Mouse (Mus musculus) midbrain, embryonic 15.5 days (tissue): Measurements from ENCODE around the gene Ube4a. TPM values are rescaled to one million over a fixed set of nuclear protein-coding genes. Genes with fewer than 3 reads are reported as not detected.
A peak's percentile ranks its signal among the peaks of the same experiment; 100 is the strongest.

Experiments used
- ATAC-seq: fragments of 200-750 bp; cut with Nextera tagmentation; replicated peaks from 2 replicates; pipeline ENCODE4 v1.8.0; 2017; ENCODE audit warnings: moderate TSS enrichment
- H3K27ac ChIP-seq: fragments of 300-500 bp; sonication (generic); 2 replicates; pipeline ENCODE4 v1.5.1; 2015; ENCODE audit warnings: mild to moderate bottlenecking, inconsistent platforms
- H3K27me3 ChIP-seq: fragments of 300-500 bp; sonication (generic); replicated peaks from 2 replicates; pipeline ENCODE4 v1.6.1; 2015; ENCODE audit warnings: inconsistent platforms
- H3K36me3 ChIP-seq: fragments of 300-500 bp; sonication (generic); replicated peaks from 2 replicates; pipeline ENCODE4 v1.6.1; 2015; ENCODE audit warnings: inconsistent platforms
- H3K4me1 ChIP-seq: fragments of 300-500 bp; sonication (generic); 2 replicates; pipeline ENCODE4 v1.6.1; 2015; ENCODE audit warnings: inconsistent platforms
- H3K4me2 ChIP-seq: fragments of 300-500 bp; sonication (generic); 2 replicates; pipeline ENCODE4 v1.6.1; 2015; ENCODE audit warnings: inconsistent platforms, mild to moderate bottlenecking, moderate library complexity
- H3K4me3 ChIP-seq: fragments of 300-500 bp; sonication (generic); 2 replicates; pipeline ENCODE4 v1.5.1; 2015; ENCODE audit warnings: mild to moderate bottlenecking, inconsistent platforms
- H3K9ac ChIP-seq: fragments of 300-500 bp; sonication (generic); 2 replicates; pipeline ENCODE4 v1.6.1; 2015; ENCODE audit warnings: mild to moderate bottlenecking, inconsistent platforms
- H3K9me3 ChIP-seq: fragments of 300-500 bp; sonication (generic); 2 replicates; pipeline ENCODE4 v1.6.1; 2016; ENCODE audit warnings: inconsistent platforms
- WGBS: fragments of 180-500 bp; shearing (Covaris S2); methylation state at CpG from one replicate; pipeline ENCODE4 v1.1.7; 2015; ENCODE audit warnings: mixed read lengths; 5-methylcytosine and 5-hydroxymethylcytosine counted together
- polyA plus RNA-seq: library from polyadenylated mRNA; unstranded; fragments of >200 nt; fragmentation: Nextera tagmentation; extraction: Ambion mirVana; gene quantifications from 2 replicates; pipeline ENCODE4 v1.2.1, GENCODE M21; 2015

The Ube4a gene
- polyA plus RNA-seq, 1 experiment from 2014 or later: 40.5 TPM

- H3K4me1 ChIP-seq: peaks cover 25% of the 10 kb centered on the region
- H3K9me3 ChIP-seq: no peaks in the 10 kb centered on the region
- H3K27me3 ChIP-seq: no peaks in the 10 kb centered on the region
- peak within 1 kb of the TSS; percentile 81 for H3K4me2 ChIP-seq
- no peaks in the 10 kb centered on the region for H3K36me3 ChIP-seq
- under 1% methylated on average over 48 of the region's 48 CpGs for WGBS
- ATAC-seq: peak; percentile 90
- H3K27ac ChIP-seq: peak within 1 kb of the TSS; percentile 97
- H3K4me3 ChIP-seq: peak within 1 kb of the TSS; percentile 91
- peak within 1 kb of the TSS; percentile 83 for H3K9ac ChIP-seq
Observed at GRCm38 (mm10) chr9:44920374-44921122, 44.9 kb downstream of the Ube4a start, which contains the start of gene Atp5l. TSS of gene Atp5l (minus strand) at chr9:44920742.

- WGBS: 41% methylated on average over 2 of the region's 2 CpGs
- Histone ChIP-seq H3K4me1 (peaks cover 34% of the 10 kb centered on the region), H3K4me2 (peak overlapping the region; percentile 81), H3K9me3 (no peaks in the 10 kb centered on the region), H3K36me3 (no peaks in the 10 kb centered on the region), H3K27ac (peak overlapping the region; percentile 97; the same call in 1 of the 2 replicates), H3K4me3 (peak overlapping the region; percentile 91), H3K27me3 (no peaks in the 10 kb centered on the region), H3K9ac (peak overlapping the region; percentile 83)
- ATAC-seq: no peak
Observed at GRCm38 (mm10) chr9:44919606-44920005, 45.8 kb downstream of the Ube4a start.

DNA sequence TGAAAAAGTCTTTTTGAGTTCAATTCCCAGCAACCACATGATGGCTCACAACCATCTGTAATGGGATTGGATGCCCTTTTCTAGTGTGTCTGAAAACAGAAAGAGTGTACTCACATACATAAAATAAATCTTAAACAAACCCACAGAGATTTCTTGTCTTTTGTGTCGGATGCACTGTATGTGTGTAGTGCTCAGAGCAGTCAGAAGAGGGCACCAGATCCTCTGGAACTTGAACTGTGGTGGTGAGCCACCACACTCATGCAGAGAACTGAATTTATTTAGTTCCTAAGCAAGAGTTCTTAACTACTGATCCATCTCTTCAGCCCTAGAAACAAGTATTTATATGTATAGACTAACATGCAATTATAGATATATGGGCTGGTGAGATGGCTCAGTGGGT lies 49.2 kb downstream of the Ube4a start:
- H3K4me2 ChIP-seq: no peak overlapping the region
- no peak for ATAC-seq
- H3K27ac ChIP-seq: no peak overlapping the region
- no peak overlapping the region for H3K9ac ChIP-seq
- H3K4me1 ChIP-seq: peaks cover 26% of the 10 kb centered on the region
- 51% methylated on average over 1 of the region's 1 CpGs for WGBS
- H3K36me3 ChIP-seq: 0 out of 2 replicates have a peak, but pooled peaks cover 10% of the 10 kb centered on the region
- H3K27me3 ChIP-seq: no peaks in the 10 kb centered on the region
- no peak overlapping the region for H3K4me3 ChIP-seq
- H3K9me3 ChIP-seq: no peaks in the 10 kb centered on the region

DNA sequence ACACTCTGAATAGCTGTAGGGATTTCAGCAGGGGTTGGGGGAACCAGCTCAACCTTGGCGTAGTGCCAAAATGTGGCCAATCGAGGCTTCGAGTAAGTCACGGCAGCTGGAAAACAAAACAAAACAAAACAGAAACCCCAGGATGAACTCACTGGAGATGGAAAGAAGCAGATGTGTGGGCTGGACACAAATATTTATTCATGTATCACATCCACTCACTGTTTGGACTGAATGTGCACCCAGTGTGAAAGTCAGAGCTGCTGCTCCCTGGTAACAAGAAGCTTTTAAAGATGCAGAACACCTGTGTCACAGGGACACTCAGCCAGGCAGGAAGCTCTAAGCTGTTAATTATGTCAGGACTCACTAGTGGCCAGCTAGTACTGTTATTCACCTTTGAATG lies 50.7 kb downstream of the Ube4a start:
- 0 out of 2 replicates have a peak overlapping the region, but pooled peaks have one; percentile 7 for H3K27ac ChIP-seq
- no peaks in the 10 kb centered on the region for H3K27me3 ChIP-seq
- peaks cover 23% of the 10 kb centered on the region for H3K4me1 ChIP-seq
- WGBS: 32% methylated on average over 4 of the region's 4 CpGs
- H3K4me2 ChIP-seq: no peak overlapping the region
- H3K9ac ChIP-seq: no peak overlapping the region
- no peaks in the 10 kb centered on the region for H3K9me3 ChIP-seq
- 0 out of 2 replicates have a peak, but pooled peaks cover 12% of the 10 kb centered on the region for H3K36me3 ChIP-seq
- no peak for ATAC-seq
- H3K4me3 ChIP-seq: no peak overlapping the region

DNA sequence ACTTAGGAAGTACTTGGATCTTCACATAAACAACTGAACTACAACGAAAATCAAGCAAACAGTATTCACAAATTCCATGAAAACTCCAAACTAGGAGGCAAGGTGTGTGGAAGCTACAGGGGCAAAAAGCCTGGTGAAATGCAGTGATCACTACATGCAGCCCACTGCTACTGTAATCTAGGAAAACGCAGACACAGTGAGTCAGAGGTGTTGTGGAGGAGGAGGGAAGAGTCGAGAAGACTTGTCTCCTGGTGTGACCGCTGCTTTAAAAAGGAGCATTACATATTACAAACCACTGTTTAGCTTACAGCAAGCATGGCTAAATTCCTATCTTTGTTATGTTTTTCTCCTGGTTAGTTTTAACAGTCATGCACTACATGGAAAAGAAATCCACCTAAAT lies 54.0 kb downstream of the Ube4a start:
- ATAC-seq: no peak
- H3K9me3 ChIP-seq: no peaks in the 10 kb centered on the region
- WGBS: 97% methylated on average over 4 of the region's 4 CpGs

GRCm38 (mm10) chr9:44905620-44906019 lies 59.8 kb downstream of the Ube4a start:
- Histone ChIP-seq H3K4me3 (no peak overlapping the region), H3K9me3 (no peaks in the 10 kb centered on the region), H3K4me2 (no peak overlapping the region), H3K36me3 (no peaks in the 10 kb centered on the region), H3K4me1 (no peaks in the 10 kb centered on the region), H3K27ac (no peak overlapping the region), H3K9ac (no peak overlapping the region), H3K27me3 (no peaks in the 10 kb centered on the region)
- ATAC-seq: no peak
- 79% methylated on average over 4 of the region's 4 CpGs for whole genome bisulfite sequencing

More for the DNA sequence above, 54.0 kb downstream of the Ube4a start:
- Histone ChIP-seq H3K27ac (no peak overlapping the region), H3K4me3 (no peak overlapping the region), H3K9ac (no peak overlapping the region), H3K36me3 (0 out of 2 replicates have a peak, but pooled peaks cover 12% of the 10 kb centered on the region), H3K27me3 (no peaks in the 10 kb centered on the region), H3K4me1 (peaks cover 13% of the 10 kb centered on the region), H3K4me2 (no peak overlapping the region)

DNA sequence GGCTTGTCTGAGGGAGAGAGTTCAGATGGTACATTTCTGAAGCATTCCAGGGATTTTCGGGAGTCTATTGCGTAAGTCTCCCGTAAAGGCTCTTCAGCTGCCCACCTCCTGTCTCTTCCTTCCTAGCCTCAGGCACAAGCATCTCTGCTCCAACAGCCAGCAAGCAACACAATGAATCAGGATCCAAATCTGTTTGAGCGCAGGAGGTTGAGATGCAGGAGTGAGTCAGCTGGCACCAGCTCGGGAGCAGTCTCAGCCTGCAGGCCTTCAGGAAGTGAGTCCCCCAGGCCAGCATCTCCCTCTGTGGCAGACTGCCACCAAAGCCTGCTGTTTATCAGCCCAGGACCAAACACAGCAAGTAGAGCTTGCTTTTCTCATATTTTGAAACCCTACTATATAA lies 60.4 kb downstream of the Ube4a start:
- Histone ChIP-seq H3K27me3 (no peaks in the 10 kb centered on the region), H3K36me3 (no peaks in the 10 kb centered on the region), H3K9ac (no peak overlapping the region), H3K4me3 (no peak overlapping the region), H3K27ac (no peak overlapping the region), H3K4me1 (no peaks in the 10 kb centered on the region), H3K4me2 (no peak overlapping the region), H3K9me3 (no peaks in the 10 kb centered on the region)
- no peak for ATAC-seq
- WGBS: 72% methylated on average over 5 of the region's 5 CpGs

DNA sequence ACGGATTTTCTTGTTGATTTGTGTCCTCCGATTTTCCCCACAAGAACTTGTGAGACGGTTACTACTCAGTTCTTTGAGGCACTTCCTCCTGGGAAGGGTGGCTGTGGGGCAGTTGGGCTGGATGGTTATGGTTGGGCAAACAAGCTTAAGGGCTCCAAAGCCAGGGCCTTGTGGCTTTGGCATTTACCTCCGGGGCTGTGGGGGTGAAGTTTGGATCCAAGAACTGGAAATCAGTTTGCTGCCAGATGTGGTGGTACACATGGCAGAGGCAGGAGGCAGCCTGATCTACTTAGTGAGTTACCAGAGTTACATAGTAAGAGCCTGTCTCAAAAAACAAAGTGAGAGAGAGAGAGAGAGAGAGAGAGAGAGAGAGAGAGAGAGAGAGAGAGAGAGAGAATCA lies 61.5 kb downstream of the Ube4a start:
- no peak for ATAC-seq
- WGBS: 80% methylated on average over 4 of the region's 4 CpGs
- Histone ChIP-seq H3K9me3 (no peaks in the 10 kb centered on the region), H3K27ac (no peak overlapping the region), H3K4me3 (no peak overlapping the region), H3K4me2 (no peak overlapping the region), H3K36me3 (no peaks in the 10 kb centered on the region), H3K4me1 (no peaks in the 10 kb centered on the region), H3K27me3 (no peaks in the 10 kb centered on the region), H3K9ac (no peak overlapping the region)

GRCm38 (mm10) chr9:44900402-44900801 lies 65.0 kb downstream of the Ube4a start:
- Histone ChIP-seq H3K27ac (no peak overlapping the region), H3K4me2 (no peak overlapping the region), H3K9me3 (no peaks in the 10 kb centered on the region), H3K9ac (no peak overlapping the region), H3K27me3 (no peaks in the 10 kb centered on the region), H3K36me3 (no peaks in the 10 kb centered on the region), H3K4me1 (no peaks in the 10 kb centered on the region), H3K4me3 (no peak overlapping the region)
- 74% methylated on average over 4 of the region's 4 CpGs for WGBS
- no peak for ATAC-seq

- ATAC-seq: no peak
- WGBS: 87% methylated on average over 3 of the region's 3 CpGs
- Histone ChIP-seq H3K27ac (no peak overlapping the region), H3K4me2 (no peak overlapping the region), H3K9me3 (no peaks in the 10 kb centered on the region), H3K9ac (no peak overlapping the region), H3K4me3 (no peak overlapping the region), H3K4me1 (no peaks in the 10 kb centered on the region), H3K27me3 (no peaks in the 10 kb centered on the region), H3K36me3 (no peaks in the 10 kb centered on the region)
Observed at GRCm38 (mm10) chr9:44899716-44900115, 65.7 kb downstream of the Ube4a start.

GRCm38 (mm10) chr9:44897024-44897423 lies 68.4 kb downstream of the Ube4a start:
- no peak overlapping the region for H3K27ac ChIP-seq
- no peak overlapping the region for H3K4me3 ChIP-seq
- no peak for ATAC-seq
- no peak overlapping the region for H3K4me2 ChIP-seq
- WGBS: 60% methylated on average over 4 of the region's 4 CpGs
- no peaks in the 10 kb centered on the region for H3K27me3 ChIP-seq
- H3K36me3 ChIP-seq: no peaks in the 10 kb centered on the region
- H3K4me1 ChIP-seq: no peaks in the 10 kb centered on the region
- H3K9ac ChIP-seq: no peak overlapping the region
- no peaks in the 10 kb centered on the region for H3K9me3 ChIP-seq

DNA sequence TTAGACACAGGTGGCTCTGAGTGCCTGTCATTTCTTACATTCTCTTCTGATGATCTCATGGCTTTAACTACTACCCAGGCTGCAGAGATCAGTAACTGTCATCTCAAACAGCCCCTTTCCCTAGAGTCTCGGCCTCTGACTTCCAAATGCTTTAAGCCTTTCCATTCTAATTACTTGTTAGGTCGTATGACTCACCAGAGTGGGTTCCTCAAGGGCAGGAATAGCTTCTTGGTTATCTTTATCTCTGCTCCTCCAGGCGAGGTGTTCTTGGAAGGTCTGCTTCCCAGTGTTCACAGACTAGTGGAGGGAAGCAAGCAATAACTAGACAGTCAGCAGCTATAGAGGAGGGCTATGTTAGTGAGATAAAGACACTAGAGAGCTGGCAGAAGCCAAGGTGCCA lies 72.7 kb downstream of the Ube4a start:
- no peaks in the 10 kb centered on the region for H3K36me3 ChIP-seq
- 69% methylated on average over 3 of the region's 3 CpGs for WGBS
- H3K27me3 ChIP-seq: no peaks in the 10 kb centered on the region
- H3K4me3 ChIP-seq: no peak overlapping the region
- H3K9ac ChIP-seq: no peak overlapping the region
- no peaks in the 10 kb centered on the region for H3K9me3 ChIP-seq
- no peak for ATAC-seq
- H3K4me2 ChIP-seq: no peak overlapping the region
- H3K27ac ChIP-seq: no peak overlapping the region
- H3K4me1 ChIP-seq: no peaks in the 10 kb centered on the region

DNA sequence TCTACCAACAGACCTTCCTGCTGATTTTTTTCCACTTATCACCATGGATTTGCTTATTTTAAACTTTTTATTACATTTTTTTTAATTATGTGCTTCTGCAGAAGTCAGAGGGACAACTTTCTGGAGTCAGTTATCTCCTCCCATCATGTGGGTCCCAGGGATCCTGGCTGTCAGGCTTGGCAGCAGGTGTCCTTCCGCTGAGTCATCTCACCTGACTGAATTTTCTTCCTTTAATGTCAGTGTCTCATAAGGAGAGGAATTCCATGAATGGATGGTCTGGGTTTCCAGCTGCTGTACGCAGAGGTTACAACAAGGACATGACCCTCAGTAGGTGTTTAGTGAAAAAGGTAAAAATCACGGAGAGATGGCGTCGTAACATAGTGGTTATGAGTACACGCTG lies 74.2 kb downstream of the Ube4a start:
- no peak overlapping the region for H3K4me3 ChIP-seq
- ATAC-seq: no peak
- no peaks in the 10 kb centered on the region for H3K4me1 ChIP-seq
- no peak overlapping the region for H3K9ac ChIP-seq
- H3K36me3 ChIP-seq: no peaks in the 10 kb centered on the region
- H3K4me2 ChIP-seq: no peak overlapping the region
- no peak overlapping the region for H3K27ac ChIP-seq
- no peaks in the 10 kb centered on the region for H3K27me3 ChIP-seq
- 90% methylated on average over 6 of the region's 6 CpGs for WGBS
- no peaks in the 10 kb centered on the region for H3K9me3 ChIP-seq
